Mouse (Mus musculus): Measurements from ENCODE around the gene H2afj. TPM values are rescaled to one million over a fixed set of nuclear protein-coding genes. Genes with fewer than 3 reads are reported as not detected.

Gene H2afj
- polyA plus RNA-seq, 1 experiment, result 254 TPM

DNA sequence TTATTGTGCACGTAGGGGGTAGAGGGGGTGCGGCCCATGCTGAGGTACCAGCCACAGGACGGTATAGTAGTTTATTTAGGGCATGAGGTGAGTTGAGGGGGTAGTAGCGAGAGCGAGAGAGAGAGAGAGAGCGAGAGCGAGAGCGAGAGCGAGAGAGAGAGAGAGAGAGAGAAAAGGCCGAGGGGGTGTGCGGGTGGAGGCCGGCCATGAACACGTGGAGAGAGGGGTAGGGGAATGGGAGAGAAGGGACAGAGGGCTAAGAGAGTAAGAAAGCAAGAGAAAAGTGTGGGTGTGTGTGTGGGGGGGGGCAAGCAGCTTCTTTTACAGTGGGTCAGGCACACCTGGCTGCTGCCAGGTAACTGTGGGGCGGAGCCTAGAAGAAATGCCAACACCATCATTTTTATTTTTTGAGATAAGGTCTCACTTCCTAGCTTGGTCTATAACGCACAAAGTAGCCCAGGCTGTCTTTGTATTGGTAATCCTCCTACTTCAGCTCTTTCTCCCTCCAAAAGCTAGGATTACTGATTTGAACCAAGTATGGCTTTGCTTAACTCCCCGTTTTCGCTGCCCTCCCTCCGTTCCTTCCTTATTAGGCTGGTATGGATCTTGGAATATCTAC lies 540 bp upstream of the H2afj start:
- TF ChIP-seq TCF3 (IDR thresholded peaks at IDR 0.05; ENCODE audit: insufficient read length, low read depth) (no peak), MAX (IDR thresholded peaks at IDR 0.05; ENCODE audit: low read depth) (no peak), MYOD1 (IDR thresholded peaks at IDR 0.05; ENCODE audit: control insufficient read depth in 1 of 3, insufficient read length in 2 of 3, low read depth in 2 of 3) (no peak), E2F4 (IDR thresholded peaks at IDR 0.05; ENCODE audit: insufficient read depth) (no peak), CEBPB (IDR thresholded peaks at IDR 0.05; ENCODE audit: insufficient read depth, poor library complexity, severe bottlenecking) (no peak), REST (IDR thresholded peaks at IDR 0.05; ENCODE audit: insufficient read depth, insufficient read length) (no peak)
- H3K36me3 ChIP-seq (ENCODE audit: control insufficient read depth, insufficient read depth), result no peaks in the 10 kb centered on the region
- H3K79me2 ChIP-seq (ENCODE audit: control insufficient read depth, insufficient read depth), result peaks cover 18% of the 10 kb centered on the region
- peak overlapping the region; percentile 53 for H3ac ChIP-seq (ENCODE audit: control insufficient read depth, insufficient read length)
- peak overlapping the region; percentile 72 for H3K4me3 ChIP-seq
- H3K4me2 ChIP-seq (ENCODE audit: low read depth), result peak overlapping the region; percentile 74
- H3K27me3 ChIP-seq (ENCODE audit: control insufficient read depth, insufficient read depth, insufficient read length), result no peaks in the 10 kb centered on the region

DNA sequence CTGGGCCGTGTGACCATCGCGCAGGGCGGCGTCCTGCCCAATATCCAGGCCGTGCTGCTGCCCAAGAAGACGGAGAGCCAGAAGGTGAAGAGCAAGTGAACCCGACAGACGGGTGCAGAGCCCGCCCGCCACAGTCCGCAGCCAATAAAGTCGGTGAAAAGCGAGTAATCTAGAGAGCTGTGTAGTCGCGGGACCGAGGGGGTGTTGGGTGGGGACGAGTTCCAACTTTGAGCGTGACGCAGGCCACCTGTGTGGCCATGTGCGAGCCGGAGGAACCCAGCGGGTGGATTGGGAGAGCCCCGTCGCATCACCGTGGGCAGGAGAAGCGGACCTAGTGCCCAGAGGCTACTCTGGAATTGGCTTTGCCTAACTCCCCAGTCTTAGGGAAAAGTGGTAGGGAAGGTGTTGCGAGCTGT lies 595 bp downstream of the H2afj start:
- Histone ChIP-seq H3K27me3 (ENCODE audit: control insufficient read depth, insufficient read depth, insufficient read length) (no peaks in the 10 kb centered on the region), H3K36me3 (ENCODE audit: control insufficient read depth, insufficient read depth) (peaks cover 6% of the 10 kb centered on the region)
- TF ChIP-seq POLR2AphosphoS2 (IDR thresholded peaks at IDR 0.05; ENCODE audit: insufficient read length, low read depth) (no peak), SRF (IDR thresholded peaks at IDR 0.05; ENCODE audit: control insufficient read depth, insufficient read length, low read depth) (no peak), E2F4 (IDR thresholded peaks at IDR 0.05; ENCODE audit: insufficient read depth) (no peak), MYOD1 (IDR thresholded peaks at IDR 0.05; ENCODE audit: control insufficient read depth in 1 of 3, insufficient read length in 2 of 3, low read depth in 2 of 3) (no peak), USF1 (IDR thresholded peaks at IDR 0.05; ENCODE audit: low read depth) (no peak), TCF3 (IDR thresholded peaks at IDR 0.05; ENCODE audit: insufficient read length, low read depth) (no peak), MYOG (IDR thresholded peaks at IDR 0.05; ENCODE audit: control insufficient read depth in 1 of 3, insufficient read depth in 1 of 3, insufficient read length in 2 of 3, low read depth in 2 of 3) (no peak)

DNA sequence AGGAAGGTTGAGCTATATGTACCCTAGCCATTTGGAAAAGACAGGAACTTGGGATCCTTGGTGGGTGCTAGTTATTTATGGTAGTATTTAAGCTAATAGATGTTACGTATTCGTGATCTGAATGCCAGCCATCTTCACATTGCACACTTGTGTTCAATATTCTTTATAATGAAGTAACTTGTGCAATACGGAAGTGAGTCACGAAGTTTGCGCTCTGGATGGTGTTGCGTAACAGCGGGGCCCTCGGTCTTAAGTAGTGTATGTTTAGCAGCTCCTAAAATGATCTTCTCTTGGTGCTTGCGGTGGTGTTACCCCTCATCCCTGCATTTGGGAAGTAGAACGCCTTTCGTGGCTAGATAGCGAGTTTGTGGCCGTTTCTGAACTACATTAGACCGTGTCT lies 1.0 kb downstream of the H2afj start:
- Histone ChIP-seq H3ac (ENCODE audit: control insufficient read depth, insufficient read length) (peak overlapping the region; percentile 53), H3K4me2 (ENCODE audit: low read depth) (peak overlapping the region; percentile 82), H3K4me3 (peak overlapping the region; percentile 72), H3K36me3 (ENCODE audit: control insufficient read depth, insufficient read depth) (peaks cover 10% of the 10 kb centered on the region), H3K79me2 (ENCODE audit: control insufficient read depth, insufficient read depth) (peaks cover 18% of the 10 kb centered on the region), H3K27me3 (ENCODE audit: control insufficient read depth, insufficient read depth, insufficient read length) (no peaks in the 10 kb centered on the region)
- TF ChIP-seq POLR2A (IDR thresholded peaks at IDR 0.05; ENCODE audit: insufficient read length, low read depth) (no peak), CEBPB (IDR thresholded peaks at IDR 0.05; ENCODE audit: insufficient read depth, poor library complexity, severe bottlenecking) (peak; percentile 100)

More for the DNA sequence above, 595 bp downstream of the H2afj start:
- peak overlapping the region; percentile 82 for H3K4me2 ChIP-seq (ENCODE audit: low read depth)
- peaks cover 18% of the 10 kb centered on the region for H3K79me2 ChIP-seq (ENCODE audit: control insufficient read depth, insufficient read depth)
- H3K4me3 ChIP-seq, result peak overlapping the region; percentile 72
- peak overlapping the region; percentile 53 for H3ac ChIP-seq (ENCODE audit: control insufficient read depth, insufficient read length)

DNA sequence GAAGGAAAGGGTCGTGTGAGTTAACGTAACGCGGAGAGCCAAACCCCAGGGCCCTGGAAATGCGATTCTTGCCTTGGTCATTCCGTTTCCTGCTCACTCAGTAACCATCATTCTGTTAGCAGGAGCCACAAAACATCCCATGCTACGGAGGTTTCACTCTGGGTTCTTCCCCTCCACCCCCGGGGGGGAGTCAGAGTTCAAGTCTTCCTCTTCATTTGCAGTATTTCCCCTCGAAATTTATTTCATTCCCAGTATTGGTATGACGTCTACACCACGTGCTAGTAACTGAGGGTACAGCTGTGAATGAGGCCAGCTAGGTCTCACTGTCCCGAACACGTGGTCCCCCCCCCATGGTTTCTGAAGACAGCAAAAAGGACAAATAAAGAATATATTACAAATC lies 1.6 kb downstream of the H2afj start:
- peaks cover 18% of the 10 kb centered on the region for H3K79me2 ChIP-seq (ENCODE audit: control insufficient read depth, insufficient read depth)
- no peak for TF ChIP-seq POLR2A (IDR thresholded peaks at IDR 0.05; ENCODE audit: insufficient read length, low read depth)
- no peak for TF ChIP-seq MAX (IDR thresholded peaks at IDR 0.05; ENCODE audit: low read depth)
- no peak for TF ChIP-seq TCF12 (IDR thresholded peaks at IDR 0.05; ENCODE audit: insufficient read depth, poor library complexity, severe bottlenecking)
- no peak for TF ChIP-seq TCF3 (IDR thresholded peaks at IDR 0.05; ENCODE audit: insufficient read length, low read depth)
- TF ChIP-seq CEBPB (IDR thresholded peaks at IDR 0.05; ENCODE audit: insufficient read depth, poor library complexity, severe bottlenecking), result no peak
- no peak for TF ChIP-seq E2F4 (IDR thresholded peaks at IDR 0.05; ENCODE audit: insufficient read depth)
- no peak for TF ChIP-seq POLR2AphosphoS2 (IDR thresholded peaks at IDR 0.05; ENCODE audit: insufficient read length, low read depth)
- peak overlapping the region; percentile 72 for H3K4me3 ChIP-seq

DNA sequence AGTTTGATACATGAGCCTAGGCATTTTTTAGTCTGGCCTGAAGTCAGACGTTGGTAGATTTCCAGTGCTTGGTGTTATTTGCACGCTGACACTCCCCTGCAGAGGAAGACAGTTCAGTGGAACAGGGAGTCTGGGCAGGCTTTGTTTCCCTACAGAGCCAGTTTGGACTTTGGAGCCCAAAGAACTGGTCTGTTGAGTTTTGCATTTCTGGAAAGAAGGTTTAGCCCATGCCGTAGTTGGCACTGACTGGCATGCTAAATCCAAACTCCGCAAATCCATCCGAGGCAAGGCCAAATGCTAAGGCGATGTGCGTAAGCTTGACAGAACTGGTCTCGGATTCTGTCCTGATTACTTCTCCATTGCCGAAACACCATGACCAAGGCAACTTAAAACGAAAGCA lies 3.2 kb downstream of the H2afj start:
- Histone ChIP-seq H3K4me2 (ENCODE audit: low read depth) (no peak overlapping the region), H3K4me3 (no peak overlapping the region), H3K27me3 (ENCODE audit: control insufficient read depth, insufficient read depth, insufficient read length) (no peaks in the 10 kb centered on the region), H3K79me2 (ENCODE audit: control insufficient read depth, insufficient read depth) (peaks cover 18% of the 10 kb centered on the region), H3ac (ENCODE audit: control insufficient read depth, insufficient read length) (no peak overlapping the region), H3K36me3 (ENCODE audit: control insufficient read depth, insufficient read depth) (peaks cover 17% of the 10 kb centered on the region)
- TF ChIP-seq POLR2AphosphoS2 (IDR thresholded peaks at IDR 0.05; ENCODE audit: insufficient read length, low read depth), result peak; percentile 30
- TF ChIP-seq E2F4 (IDR thresholded peaks at IDR 0.05; ENCODE audit: insufficient read depth), result no peak

More for the DNA sequence above, 1.6 kb downstream of the H2afj start:
- peak overlapping the region; percentile 82 for H3K4me2 ChIP-seq (ENCODE audit: low read depth)
- H3K36me3 ChIP-seq (ENCODE audit: control insufficient read depth, insufficient read depth), result peaks cover 16% of the 10 kb centered on the region
- no peak overlapping the region for H3ac ChIP-seq (ENCODE audit: control insufficient read depth, insufficient read length)
- H3K27me3 ChIP-seq (ENCODE audit: control insufficient read depth, insufficient read depth, insufficient read length), result no peaks in the 10 kb centered on the region

DNA sequence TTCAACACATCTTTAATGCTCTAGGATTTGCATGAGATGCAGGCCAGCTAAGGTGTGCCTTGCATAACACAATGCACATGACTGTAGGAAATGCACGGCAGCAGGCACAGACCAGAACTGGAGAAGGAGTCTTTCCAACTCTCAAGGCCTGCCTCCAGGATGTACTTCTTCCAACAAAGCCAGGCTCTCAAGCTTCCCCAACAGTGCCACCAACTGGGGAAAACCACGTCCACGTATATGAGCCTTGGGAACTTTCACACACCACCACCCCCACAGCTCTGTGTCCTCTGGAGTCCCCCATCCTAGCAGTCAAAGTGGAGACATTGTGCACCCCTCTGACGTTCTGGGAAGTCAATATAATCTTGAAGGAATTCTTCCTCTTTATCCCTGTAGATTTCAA lies 5.1 kb downstream of the H2afj start:
- no peak overlapping the region for H3ac ChIP-seq (ENCODE audit: control insufficient read depth, insufficient read length)
- TF ChIP-seq MYOG (IDR thresholded peaks at IDR 0.05; ENCODE audit: control insufficient read depth in 1 of 3, insufficient read depth in 1 of 3, insufficient read length in 2 of 3, low read depth in 2 of 3), result no peak
- no peak for TF ChIP-seq MAX (IDR thresholded peaks at IDR 0.05; ENCODE audit: low read depth)
- TF ChIP-seq TCF3 (IDR thresholded peaks at IDR 0.05; ENCODE audit: insufficient read length, low read depth), result no peak
- no peak for TF ChIP-seq CEBPB (IDR thresholded peaks at IDR 0.05; ENCODE audit: insufficient read depth, poor library complexity, severe bottlenecking)
- no peak for TF ChIP-seq POLR2AphosphoS2 (IDR thresholded peaks at IDR 0.05; ENCODE audit: insufficient read length, low read depth)
- no peak for TF ChIP-seq SRF (IDR thresholded peaks at IDR 0.05; ENCODE audit: control insufficient read depth, insufficient read length, low read depth)
- TF ChIP-seq POLR2A (IDR thresholded peaks at IDR 0.05; ENCODE audit: insufficient read length, low read depth), result no peak
- TF ChIP-seq E2F4 (IDR thresholded peaks at IDR 0.05; ENCODE audit: insufficient read depth), result no peak
- TF ChIP-seq TCF12 (IDR thresholded peaks at IDR 0.05; ENCODE audit: insufficient read depth, poor library complexity, severe bottlenecking), result no peak
- no peak for TF ChIP-seq USF1 (IDR thresholded peaks at IDR 0.05; ENCODE audit: low read depth)
- TF ChIP-seq REST (IDR thresholded peaks at IDR 0.05; ENCODE audit: insufficient read depth, insufficient read length), result no peak
- no peak for TF ChIP-seq MYOD1 (IDR thresholded peaks at IDR 0.05; ENCODE audit: control insufficient read depth in 1 of 3, insufficient read length in 2 of 3, low read depth in 2 of 3)
- no peak overlapping the region for H3K4me3 ChIP-seq
- peaks cover 23% of the 10 kb centered on the region for H3K36me3 ChIP-seq (ENCODE audit: control insufficient read depth, insufficient read depth)
- peaks cover 18% of the 10 kb centered on the region for H3K79me2 ChIP-seq (ENCODE audit: control insufficient read depth, insufficient read depth)
- H3K27me3 ChIP-seq (ENCODE audit: control insufficient read depth, insufficient read depth, insufficient read length), result no peaks in the 10 kb centered on the region
- H3K4me2 ChIP-seq (ENCODE audit: low read depth), result no peak overlapping the region

Data from myocyte (in vitro differentiated cells).